Mouse (Mus musculus): ENCODE data around the gene Qk. TPM values are rescaled to one million over a fixed set of nuclear protein-coding genes. Genes with fewer than 3 reads are reported as not detected.

Gene Qk
- polyA plus RNA-seq (2011; ENCODE audit: insufficient read depth, insufficient read length, low replicate concordance, missing spikeins) = 18.0 and 25.4 TPM in 2 replicates

- Histone ChIP-seq H3K27ac (ENCODE audit: control insufficient read depth, insufficient read depth, low read depth, low read length, poor library complexity) (peak within 1 kb of the TSS; percentile 94), H3K4me3 (replicated peaks; ENCODE audit: control insufficient read depth, low read depth, low read length) (peak within 1 kb of the TSS; percentile 94), H3K4me1 (ENCODE audit: control insufficient read depth, insufficient read depth, low read length) (no peaks in the 10 kb centered on the region)
- TF ChIP-seq CTCF (IDR thresholded peaks at IDR 0.05; ENCODE audit: control insufficient read depth, insufficient read depth, low read length) (0 out of 2 replicates have a peak, but pooled peaks have one; percentile 2), POLR2A (IDR thresholded peaks at IDR 0.05; ENCODE audit: borderline replicate concordance, control insufficient read depth, low read depth, low read length) (peak; percentile 42; the same call in 1 of the 2 replicates)
- under 1% methylated on average over 82 of the region's 86 CpGs for WGBS
Observed at GRCm38 (mm10) chr17:10319685-10320455, at the start of gene Qk. TSS of gene Qk (minus strand) at chr17:10319854.

- H3K27ac ChIP-seq (ENCODE audit: control insufficient read depth, insufficient read depth, low read depth, low read length, poor library complexity) = no peak overlapping the region
- 28% methylated on average over 5 of the region's 5 CpGs for WGBS
- no peak overlapping the region for H3K4me3 ChIP-seq (replicated peaks; ENCODE audit: control insufficient read depth, low read depth, low read length)
- peaks cover 1% of the 10 kb centered on the region; the same call in 1 of the 2 replicates for H3K4me1 ChIP-seq (ENCODE audit: control insufficient read depth, insufficient read depth, low read length)
- TF ChIP-seq CTCF (IDR thresholded peaks at IDR 0.05; ENCODE audit: control insufficient read depth, insufficient read depth, low read length) = no peak
- TF ChIP-seq POLR2A (IDR thresholded peaks at IDR 0.05; ENCODE audit: borderline replicate concordance, control insufficient read depth, low read depth, low read length) = no peak
Observed at GRCm38 (mm10) chr17:10367044-10367443, 47.4 kb upstream of the Qk start.

GRCm38 (mm10) chr17:10366577-10366976 lies 46.9 kb upstream of the Qk start:
- no peak for TF ChIP-seq POLR2A (IDR thresholded peaks at IDR 0.05; ENCODE audit: borderline replicate concordance, control insufficient read depth, low read depth, low read length)
- no peak for TF ChIP-seq CTCF (IDR thresholded peaks at IDR 0.05; ENCODE audit: control insufficient read depth, insufficient read depth, low read length)
- no peak overlapping the region for H3K4me3 ChIP-seq (replicated peaks; ENCODE audit: control insufficient read depth, low read depth, low read length)
- H3K27ac ChIP-seq (ENCODE audit: control insufficient read depth, insufficient read depth, low read depth, low read length, poor library complexity) = no peak overlapping the region
- 78% methylated on average over 4 of the region's 4 CpGs for WGBS
- H3K4me1 ChIP-seq (ENCODE audit: control insufficient read depth, insufficient read depth, low read length) = no peaks in the 10 kb centered on the region

- Histone ChIP-seq H3K4me1 (ENCODE audit: control insufficient read depth, insufficient read depth, low read length) (no peaks in the 10 kb centered on the region), H3K4me3 (replicated peaks; ENCODE audit: control insufficient read depth, low read depth, low read length) (no peak overlapping the region), H3K27ac (ENCODE audit: control insufficient read depth, insufficient read depth, low read depth, low read length, poor library complexity) (no peak overlapping the region)
- 77% methylated on average over 13 of the region's 13 CpGs for WGBS
- TF ChIP-seq POLR2A (IDR thresholded peaks at IDR 0.05; ENCODE audit: borderline replicate concordance, control insufficient read depth, low read depth, low read length) = no peak
- TF ChIP-seq CTCF (IDR thresholded peaks at IDR 0.05; ENCODE audit: control insufficient read depth, insufficient read depth, low read length) = no peak
Observed at GRCm38 (mm10) chr17:10365501-10366482, 46.1 kb upstream of the Qk start.

- 78% methylated on average over 3 of the region's 3 CpGs for WGBS
- TF ChIP-seq POLR2A (IDR thresholded peaks at IDR 0.05; ENCODE audit: borderline replicate concordance, control insufficient read depth, low read depth, low read length) (no peak), CTCF (IDR thresholded peaks at IDR 0.05; ENCODE audit: control insufficient read depth, insufficient read depth, low read length) (no peak)
- Histone ChIP-seq H3K4me1 (ENCODE audit: control insufficient read depth, insufficient read depth, low read length) (no peaks in the 10 kb centered on the region; the same call in 1 of the 2 replicates), H3K27ac (ENCODE audit: control insufficient read depth, insufficient read depth, low read depth, low read length, poor library complexity) (no peak overlapping the region), H3K4me3 (replicated peaks; ENCODE audit: control insufficient read depth, low read depth, low read length) (no peak overlapping the region)
Observed at GRCm38 (mm10) chr17:10363151-10363550, 43.5 kb upstream of the Qk start.

- 82% methylated on average over 7 of the region's 7 CpGs for WGBS
- Histone ChIP-seq H3K4me1 (ENCODE audit: control insufficient read depth, insufficient read depth, low read length) (no peaks in the 10 kb centered on the region; the same call in 1 of the 2 replicates), H3K4me3 (replicated peaks; ENCODE audit: control insufficient read depth, low read depth, low read length) (no peak overlapping the region), H3K27ac (ENCODE audit: control insufficient read depth, insufficient read depth, low read depth, low read length, poor library complexity) (no peak overlapping the region)
- TF ChIP-seq POLR2A (IDR thresholded peaks at IDR 0.05; ENCODE audit: borderline replicate concordance, control insufficient read depth, low read depth, low read length) (no peak), CTCF (IDR thresholded peaks at IDR 0.05; ENCODE audit: control insufficient read depth, insufficient read depth, low read length) (no peak)
Observed at GRCm38 (mm10) chr17:10361882-10362291, 42.2 kb upstream of the Qk start.

- Histone ChIP-seq H3K27ac (ENCODE audit: control insufficient read depth, insufficient read depth, low read depth, low read length, poor library complexity) (no peak overlapping the region), H3K4me3 (replicated peaks; ENCODE audit: control insufficient read depth, low read depth, low read length) (no peak overlapping the region), H3K4me1 (ENCODE audit: control insufficient read depth, insufficient read depth, low read length) (no peaks in the 10 kb centered on the region; the same call in 1 of the 2 replicates)
- TF ChIP-seq CTCF (IDR thresholded peaks at IDR 0.05; ENCODE audit: control insufficient read depth, insufficient read depth, low read length) (no peak), POLR2A (IDR thresholded peaks at IDR 0.05; ENCODE audit: borderline replicate concordance, control insufficient read depth, low read depth, low read length) (no peak)
- 84% methylated on average over 4 of the region's 4 CpGs for WGBS
Observed at GRCm38 (mm10) chr17:10360738-10361137, 41.1 kb upstream of the Qk start.
